Mouse (Mus musculus): ENCODE measurements at regions not wholly inside any gene's neighbourhood (a gene's known extent, or its start where the extent isn't known, plus 50 kb on each side); places are given as distances from the start of the nearest gene placed in this dataset.

GRCm38 (mm10) chr10:68378212-68378611 lies 99.7 kb upstream of the Arid5b start:
- WGBS: 90% methylated on average over 5 of the region's 5 CpGs
- no peak for DNase-seq
- TF ChIP-seq EP300 (IDR thresholded peaks at IDR 0.05; ENCODE audit: insufficient read depth, low read depth, low read length) (no peak), POLR2A (IDR thresholded peaks at IDR 0.05; ENCODE audit: insufficient read depth, low read depth, low read length) (no peak), CTCF (IDR thresholded peaks at IDR 0.05) (no peak)
- H3K4me1 ChIP-seq (ENCODE audit: control insufficient read depth, insufficient read depth, low read length): no peaks in the 10 kb centered on the region
- intact Hi-C loops (cut with DNase I): no loop called here
- H3K4me3 ChIP-seq: no peak overlapping the region
- no peak overlapping the region for H3K9ac ChIP-seq (ENCODE audit: low read depth, low read length)
- H3K27ac ChIP-seq: no peak overlapping the region
- H3K79me2 ChIP-seq (replicated peaks; ENCODE audit: control insufficient read depth, insufficient read depth, low read length): no peaks in the 10 kb centered on the region
- no peaks in the 10 kb centered on the region for H3K27me3 ChIP-seq (ENCODE audit: control insufficient read depth, insufficient read depth, low read length)
- H3K36me3 ChIP-seq (ENCODE audit: control insufficient read depth, insufficient read depth, low read length): no peaks in the 10 kb centered on the region

- H3K9ac ChIP-seq (ENCODE audit: low read depth, low read length): no peak overlapping the region
- H3K36me3 ChIP-seq (ENCODE audit: control insufficient read depth, insufficient read depth, low read length): no peaks in the 10 kb centered on the region
- H3K4me3 ChIP-seq: no peak overlapping the region
- intact Hi-C loops (cut with DNase I): no loop called here
- no peak for TF ChIP-seq POLR2A (IDR thresholded peaks at IDR 0.05; ENCODE audit: insufficient read depth, low read depth, low read length)
- no peaks in the 10 kb centered on the region for H3K4me1 ChIP-seq (ENCODE audit: control insufficient read depth, insufficient read depth, low read length)
- no peaks in the 10 kb centered on the region for H3K79me2 ChIP-seq (replicated peaks; ENCODE audit: control insufficient read depth, insufficient read depth, low read length)
- H3K27me3 ChIP-seq (ENCODE audit: control insufficient read depth, insufficient read depth, low read length): no peaks in the 10 kb centered on the region
- 77% methylated on average over 4 of the region's 4 CpGs for whole genome bisulfite sequencing
- H3K27ac ChIP-seq: no peak overlapping the region
- no peak for DNase-seq
These were observed 98.9 kb upstream of the Arid5b start for GRCm38 (mm10) chr10:68377479-68377878.

GRCm38 (mm10) chr10:68373875-68374274 lies 95.3 kb upstream of the Arid5b start:
- H3K4me3 ChIP-seq: no peak overlapping the region
- no peaks in the 10 kb centered on the region for H3K79me2 ChIP-seq (replicated peaks; ENCODE audit: control insufficient read depth, insufficient read depth, low read length)
- no peak overlapping the region for H3K9ac ChIP-seq (ENCODE audit: low read depth, low read length)
- WGBS: 70% methylated on average over 5 of the region's 5 CpGs
- H3K4me1 ChIP-seq (ENCODE audit: control insufficient read depth, insufficient read depth, low read length): no peaks in the 10 kb centered on the region
- intact Hi-C loops (cut with DNase I): no loop called here
- no peaks in the 10 kb centered on the region for H3K36me3 ChIP-seq (ENCODE audit: control insufficient read depth, insufficient read depth, low read length)
- H3K27ac ChIP-seq: no peak overlapping the region
- DNase-seq: no peak
- TF ChIP-seq EP300 (IDR thresholded peaks at IDR 0.05; ENCODE audit: insufficient read depth, low read depth, low read length): no peak
- TF ChIP-seq CTCF (IDR thresholded peaks at IDR 0.05): no peak
- no peak for TF ChIP-seq POLR2A (IDR thresholded peaks at IDR 0.05; ENCODE audit: insufficient read depth, low read depth, low read length)
- no peaks in the 10 kb centered on the region for H3K27me3 ChIP-seq (ENCODE audit: control insufficient read depth, insufficient read depth, low read length)

GRCm38 (mm10) chr10:68371785-68372184 lies 93.2 kb upstream of the Arid5b start:
- Histone ChIP-seq H3K4me3 (no peak overlapping the region), H3K79me2 (replicated peaks; ENCODE audit: control insufficient read depth, insufficient read depth, low read length) (no peaks in the 10 kb centered on the region), H3K36me3 (ENCODE audit: control insufficient read depth, insufficient read depth, low read length) (no peaks in the 10 kb centered on the region), H3K4me1 (ENCODE audit: control insufficient read depth, insufficient read depth, low read length) (no peaks in the 10 kb centered on the region), H3K27me3 (ENCODE audit: control insufficient read depth, insufficient read depth, low read length) (no peaks in the 10 kb centered on the region), H3K9ac (ENCODE audit: low read depth, low read length) (no peak overlapping the region), H3K27ac (no peak overlapping the region)
- no peak for DNase-seq
- 89% methylated on average over 6 of the region's 6 CpGs for WGBS
- intact Hi-C loops (cut with DNase I): no loop called here
- no peak for TF ChIP-seq EP300 (IDR thresholded peaks at IDR 0.05; ENCODE audit: insufficient read depth, low read depth, low read length)
- no peak for TF ChIP-seq POLR2A (IDR thresholded peaks at IDR 0.05; ENCODE audit: insufficient read depth, low read depth, low read length)
- no peak for TF ChIP-seq CTCF (IDR thresholded peaks at IDR 0.05)

- 85% methylated on average over 8 of the region's 8 CpGs for WGBS
These were observed 92.4 kb upstream of the Arid5b start for GRCm38 (mm10) chr10:68370986-68371385.

GRCm38 (mm10) chr10:68366796-68367195 lies 88.3 kb upstream of the Arid5b start:
- no peak for TF ChIP-seq CTCF (IDR thresholded peaks at IDR 0.05)
- TF ChIP-seq EP300 (IDR thresholded peaks at IDR 0.05; ENCODE audit: insufficient read depth, low read depth, low read length): no peak
- no peak for TF ChIP-seq POLR2A (IDR thresholded peaks at IDR 0.05; ENCODE audit: insufficient read depth, low read depth, low read length)
- no peaks in the 10 kb centered on the region for H3K27me3 ChIP-seq (ENCODE audit: control insufficient read depth, insufficient read depth, low read length)
- H3K4me1 ChIP-seq (ENCODE audit: control insufficient read depth, insufficient read depth, low read length): no peaks in the 10 kb centered on the region
- 92% methylated on average over 3 of the region's 3 CpGs for WGBS
- no peaks in the 10 kb centered on the region for H3K79me2 ChIP-seq (replicated peaks; ENCODE audit: control insufficient read depth, insufficient read depth, low read length)
- no peak for DNase-seq
- no peaks in the 10 kb centered on the region for H3K36me3 ChIP-seq (ENCODE audit: control insufficient read depth, insufficient read depth, low read length)
- intact Hi-C loops (cut with DNase I): no loop called here
- H3K4me3 ChIP-seq: no peak overlapping the region
- H3K9ac ChIP-seq (ENCODE audit: low read depth, low read length): no peak overlapping the region
- no peak overlapping the region for H3K27ac ChIP-seq

More at GRCm38 (mm10) chr10:68370986-68371385, 92.4 kb upstream of the Arid5b start:
- no peak overlapping the region for H3K27ac ChIP-seq
- H3K4me3 ChIP-seq: no peak overlapping the region
- no peaks in the 10 kb centered on the region for H3K27me3 ChIP-seq (ENCODE audit: control insufficient read depth, insufficient read depth, low read length)
- H3K79me2 ChIP-seq (replicated peaks; ENCODE audit: control insufficient read depth, insufficient read depth, low read length): no peaks in the 10 kb centered on the region
- H3K9ac ChIP-seq (ENCODE audit: low read depth, low read length): no peak overlapping the region
- no peak for DNase-seq
- no peaks in the 10 kb centered on the region for H3K36me3 ChIP-seq (ENCODE audit: control insufficient read depth, insufficient read depth, low read length)
- intact Hi-C loops (cut with DNase I): no loop called here
- TF ChIP-seq EP300 (IDR thresholded peaks at IDR 0.05; ENCODE audit: insufficient read depth, low read depth, low read length) (no peak), POLR2A (IDR thresholded peaks at IDR 0.05; ENCODE audit: insufficient read depth, low read depth, low read length) (no peak), CTCF (IDR thresholded peaks at IDR 0.05) (no peak)
- H3K4me1 ChIP-seq (ENCODE audit: control insufficient read depth, insufficient read depth, low read length): no peaks in the 10 kb centered on the region
